Mouse (Mus musculus): ENCODE measurements around the gene Fam102a.

DNA sequence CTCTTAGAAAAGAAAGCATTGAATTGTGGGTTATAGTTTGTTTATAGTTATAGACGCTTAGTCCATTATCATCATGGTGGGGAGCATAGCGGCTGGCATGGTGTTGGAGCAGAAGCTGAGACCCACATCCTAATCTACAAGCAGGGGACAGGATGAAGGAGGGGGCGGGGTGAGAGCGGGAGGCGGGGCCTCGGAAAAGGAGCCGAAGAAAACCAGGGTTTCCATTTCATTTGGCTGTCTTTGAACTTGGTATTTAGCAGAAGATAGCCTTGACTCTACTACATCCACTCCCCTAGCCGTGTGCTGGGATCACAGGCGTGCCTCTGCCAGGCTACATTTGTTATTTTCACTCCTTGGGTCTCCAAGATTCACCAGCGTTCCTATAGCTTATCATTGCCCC is 69.5 kb downstream of the Fam102a start:
- no peak for TF ChIP-seq CTCF (conservative IDR thresholded peaks at IDR 0.05; ENCODE audit: low read length)
- no peak for TF ChIP-seq POU5F1 (IDR thresholded peaks at IDR 0.05; ENCODE audit: borderline replicate concordance, low read length)

Data from E14TG2a.4 (cell line).